ENCODE assay signal across 9 mouse cellular contexts in the genomic region with DNA sequence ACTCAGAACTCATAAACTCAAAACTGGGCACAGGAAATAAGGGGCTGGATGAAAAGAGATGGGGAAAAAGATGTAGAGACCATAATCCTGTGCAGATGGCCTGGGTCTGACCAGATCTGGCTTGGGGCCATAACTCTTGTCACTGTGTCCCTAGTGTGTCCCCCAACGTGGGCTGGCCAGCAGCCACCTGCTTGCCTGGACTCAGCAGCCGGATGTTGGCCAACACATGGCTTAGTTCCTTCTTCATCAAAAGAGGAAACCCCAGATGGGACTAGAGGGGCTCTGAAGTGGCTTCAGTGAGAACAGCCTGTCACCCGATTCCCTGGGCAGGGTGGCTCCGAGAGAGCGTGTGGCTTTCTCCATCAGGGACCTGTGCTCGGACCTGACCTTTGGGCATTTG. TPM values are rescaled to one million over a fixed set of nuclear protein-coding genes. Genes with fewer than 3 reads are reported as not detected.
DNase-seq lines count a peak whose midpoint lies in the region; ATAC-seq and TF ChIP-seq lines count a peak whose summit lies in the region.
"Had no signal": no experiment of that assay in that cellular context is flagged by ENCODE, and none has a peak within 500 bp of the region (broad histone marks: within the 10 kb centered on the region; RNA-seq: fewer than 3 reads in every experiment).

No protein-coding gene starts in this region.

- H3K9ac ChIP-seq in hindbrain, postnatal 0 days (replicated peaks; ENCODE audit: low read length) = no peak overlapping the region
- H3K9ac ChIP-seq in hindbrain, embryonic 13.5 days = no peak overlapping the region
- H3K9ac ChIP-seq in midbrain, postnatal 0 days (replicated peaks; ENCODE audit: low read length, poor library complexity, severe bottlenecking) = no peak overlapping the region
- H3K9ac ChIP-seq in midbrain, embryonic 13.5 days (replicated peaks) = no peak overlapping the region
- H3K9ac ChIP-seq in liver, embryonic 16.5 days (ENCODE audit: low read depth, low read length) = no peak overlapping the region
- H3K9ac ChIP-seq: forebrain, postnatal 0 days had no signal

- peak; percentile 58 for ATAC-seq in hindbrain, postnatal 0 days
- no peak for ATAC-seq in hindbrain, embryonic 13.5 days (ENCODE audit: low FRiP score)
- ATAC-seq in midbrain, postnatal 0 days (ENCODE audit: low FRiP score) = no peak
- no peak for ATAC-seq in midbrain, embryonic 13.5 days
- peak; percentile 19; the same call in 1 of the 2 replicates for ATAC-seq in liver, embryonic 16.5 days (ENCODE audit: low read depth)
- ATAC-seq: forebrain, postnatal 0 days had no signal

- H3K36me3 ChIP-seq in hindbrain, postnatal 0 days (ENCODE audit: insufficient read depth, low read length) = peaks cover 9% of the 10 kb centered on the region; the same call in 1 of the 2 replicates
- H3K36me3 ChIP-seq in hindbrain, embryonic 13.5 days = no peaks in the 10 kb centered on the region
- H3K36me3 ChIP-seq in midbrain, postnatal 0 days (ENCODE audit: insufficient read depth, low read length) = peaks cover 7% of the 10 kb centered on the region; the same call in 1 of the 2 replicates
- H3K36me3 ChIP-seq in midbrain, embryonic 13.5 days = no peaks in the 10 kb centered on the region
- H3K36me3 ChIP-seq in liver, embryonic 16.5 days (ENCODE audit: control insufficient read depth, insufficient read depth) = peaks cover 2% of the 10 kb centered on the region; the same call in 1 of the 2 replicates

- H3K9me3 ChIP-seq in hindbrain, postnatal 0 days (ENCODE audit: low read length) = no peaks in the 10 kb centered on the region
- no peaks in the 10 kb centered on the region for H3K9me3 ChIP-seq in hindbrain, embryonic 13.5 days
- no peaks in the 10 kb centered on the region for H3K9me3 ChIP-seq in midbrain, postnatal 0 days (ENCODE audit: low read length)
- H3K9me3 ChIP-seq in midbrain, embryonic 13.5 days = no peaks in the 10 kb centered on the region
- H3K9me3 ChIP-seq in liver, embryonic 16.5 days (replicated peaks; ENCODE audit: control insufficient read depth, low read length) = no peaks in the 10 kb centered on the region

- no peak for TF ChIP-seq CTCF in hindbrain, postnatal 0 days (IDR thresholded peaks at IDR 0.05; ENCODE audit: low read depth)
- no peak for TF ChIP-seq CTCF in midbrain, postnatal 0 days (IDR thresholded peaks at IDR 0.05)

- no peak overlapping the region for H3K4me2 ChIP-seq in hindbrain, postnatal 0 days (ENCODE audit: low read depth, low read length)
- no peak overlapping the region for H3K4me2 ChIP-seq in hindbrain, embryonic 13.5 days
- no peak overlapping the region for H3K4me2 ChIP-seq in midbrain, postnatal 0 days (ENCODE audit: low read depth, low read length, poor library complexity, severe bottlenecking)
- H3K4me2 ChIP-seq in midbrain, embryonic 13.5 days (replicated peaks) = no peak overlapping the region
- H3K4me2 ChIP-seq in liver, embryonic 16.5 days (ENCODE audit: low read depth, low read length) = no peak overlapping the region

- H3K27ac ChIP-seq in hindbrain, postnatal 0 days = no peak overlapping the region
- no peak overlapping the region for H3K27ac ChIP-seq in hindbrain, embryonic 13.5 days
- no peak overlapping the region for H3K27ac ChIP-seq in midbrain, postnatal 0 days (ENCODE audit: low read depth, low read length)
- no peak overlapping the region for H3K27ac ChIP-seq in midbrain, embryonic 13.5 days
- no peak overlapping the region; the same call in 1 of the 2 replicates for H3K27ac ChIP-seq in liver, embryonic 16.5 days (ENCODE audit: low read length)

- no peak overlapping the region for H3K4me3 ChIP-seq in hindbrain, postnatal 0 days (ENCODE audit: low read length)
- H3K4me3 ChIP-seq in hindbrain, embryonic 13.5 days = no peak overlapping the region
- H3K4me3 ChIP-seq in midbrain, postnatal 0 days (ENCODE audit: low read depth, low read length) = no peak overlapping the region
- no peak overlapping the region for H3K4me3 ChIP-seq in midbrain, embryonic 13.5 days (replicated peaks)
- H3K4me3 ChIP-seq in liver, embryonic 16.5 days (ENCODE audit: low read depth, low read length) = no peak overlapping the region

- 49% methylated on average over 6 of the region's 6 CpGs for WGBS in hindbrain, postnatal 0 days
- 80% methylated on average over 6 of the region's 6 CpGs for WGBS in hindbrain, embryonic 13.5 days
- WGBS in midbrain, postnatal 0 days = 71% methylated on average over 6 of the region's 6 CpGs
- WGBS in midbrain, embryonic 13.5 days = 90% methylated on average over 6 of the region's 6 CpGs
- WGBS in liver, embryonic 16.5 days (ENCODE audit: insufficient replicate concordance) = 23% methylated on average over 6 of the region's 6 CpGs

- no peaks in the 10 kb centered on the region for H3K27me3 ChIP-seq in hindbrain, postnatal 0 days (ENCODE audit: insufficient read depth, low read length)
- H3K27me3 ChIP-seq in hindbrain, embryonic 13.5 days = no peaks in the 10 kb centered on the region; the same call in 1 of the 2 replicates
- no peaks in the 10 kb centered on the region for H3K27me3 ChIP-seq in midbrain, postnatal 0 days (ENCODE audit: insufficient read depth, low read length)
- H3K27me3 ChIP-seq in midbrain, embryonic 13.5 days = no peaks in the 10 kb centered on the region
- no peaks in the 10 kb centered on the region for H3K27me3 ChIP-seq in liver, embryonic 16.5 days (ENCODE audit: control insufficient read depth, insufficient read depth, low read depth, low read length)

- H3K4me1 ChIP-seq in hindbrain, postnatal 0 days (ENCODE audit: insufficient read depth, low read length) = no peaks in the 10 kb centered on the region
- H3K4me1 ChIP-seq in hindbrain, embryonic 13.5 days (replicated peaks) = peaks cover 12% of the 10 kb centered on the region
- no peaks in the 10 kb centered on the region for H3K4me1 ChIP-seq in midbrain, postnatal 0 days (ENCODE audit: insufficient read depth, low read length)
- H3K4me1 ChIP-seq in midbrain, embryonic 13.5 days (replicated peaks) = peaks cover 5% of the 10 kb centered on the region; the same call in 1 of the 2 replicates
- peaks cover 16% of the 10 kb centered on the region for H3K4me1 ChIP-seq in liver, embryonic 16.5 days (ENCODE audit: control insufficient read depth, low read depth, low read length)

- DNase-seq in hindbrain, postnatal 0 days (ENCODE audit: low spot score) = peak; percentile 60
- DNase-seq in midbrain, postnatal 0 days (ENCODE audit: low spot score) = peak; percentile 66
- DNase-seq in skeletal muscle tissue, adult 2 months (ENCODE audit: low read depth, low spot score) = peak; percentile 67
- DNase-seq in right cerebral cortex, postnatal 4 days = no peak
- DNase-seq: adrenal gland, postnatal 25 days; forebrain, postnatal 0 days had no signal

RNA-seq across cellular contexts. Expression of a gene that starts 9.5 kb away (rescaled TPM):
- total RNA-seq in hindbrain, postnatal 0 days (2014; rRNA removed) = 44.1 and 54.4 TPM in 2 replicates
- polyA plus RNA-seq in hindbrain, postnatal 0 days (2015; fragmentation: Nextera tagmentation; extraction: Ambion mirVana) = 50.0 and 50.7 TPM in 2 replicates
- 19.3 and 19.9 TPM in 2 replicates for polyA plus RNA-seq in hindbrain, embryonic 13.5 days (2015; fragmentation: Nextera tagmentation; extraction: Ambion mirVana)
- 19.4 and 29.7 TPM in 2 replicates for total RNA-seq in midbrain, postnatal 0 days (2014; rRNA removed)
- 34.8 and 36.5 TPM in 2 replicates for polyA plus RNA-seq in midbrain, postnatal 0 days (2015; fragmentation: Nextera tagmentation; extraction: Ambion mirVana)
- 12.6 and 14.6 TPM in 2 replicates for polyA plus RNA-seq in midbrain, embryonic 13.5 days (2015; fragmentation: Nextera tagmentation; extraction: Ambion mirVana)
- polyA plus RNA-seq in liver, embryonic 16.5 days (2015; fragmentation: Nextera tagmentation; extraction: Ambion mirVana) = 54.3 and 58.0 TPM in 2 replicates

RNA-seq across cellular contexts. Expression of a gene that starts 19.1 kb away (rescaled TPM):
- total RNA-seq in hindbrain, postnatal 0 days (2014; rRNA removed) = 18.4 and 34.8 TPM in 2 replicates
- 49.6 and 50.8 TPM in 2 replicates for polyA plus RNA-seq in hindbrain, postnatal 0 days (2015; fragmentation: Nextera tagmentation; extraction: Ambion mirVana)
- polyA plus RNA-seq in hindbrain, embryonic 13.5 days (2015; fragmentation: Nextera tagmentation; extraction: Ambion mirVana) = 27.2 and 31.3 TPM in 2 replicates
- total RNA-seq in midbrain, postnatal 0 days (2014; rRNA removed) = 25.8 and 32.7 TPM in 2 replicates
- polyA plus RNA-seq in midbrain, postnatal 0 days (2015; fragmentation: Nextera tagmentation; extraction: Ambion mirVana) = 39.8 and 44.5 TPM in 2 replicates
- 14.9 and 18.9 TPM in 2 replicates for polyA plus RNA-seq in midbrain, embryonic 13.5 days (2015; fragmentation: Nextera tagmentation; extraction: Ambion mirVana)
- polyA plus RNA-seq in liver, embryonic 16.5 days (2015; fragmentation: Nextera tagmentation; extraction: Ambion mirVana) = 16.4 and 18.2 TPM in 2 replicates

RNA-seq across cellular contexts. Expression of a gene that starts 49.0 kb away (rescaled TPM):
- 63.8 and 68.9 TPM in 2 replicates for total RNA-seq in hindbrain, postnatal 0 days (2014; rRNA removed)
- 14.5 and 15.1 TPM in 2 replicates for polyA plus RNA-seq in hindbrain, postnatal 0 days (2015; fragmentation: Nextera tagmentation; extraction: Ambion mirVana)
- polyA plus RNA-seq in hindbrain, embryonic 13.5 days (2015; fragmentation: Nextera tagmentation; extraction: Ambion mirVana) = 20.3 and 20.7 TPM in 2 replicates
- 62.9 and 63.4 TPM in 2 replicates for total RNA-seq in midbrain, postnatal 0 days (2014; rRNA removed)
- polyA plus RNA-seq in midbrain, postnatal 0 days (2015; fragmentation: Nextera tagmentation; extraction: Ambion mirVana) = 15.2 and 17.7 TPM in 2 replicates
- 19.3 and 21.0 TPM in 2 replicates for polyA plus RNA-seq in midbrain, embryonic 13.5 days (2015; fragmentation: Nextera tagmentation; extraction: Ambion mirVana)
- 0.08 and 0.15 TPM in 2 replicates for polyA plus RNA-seq in liver, embryonic 16.5 days (2015; fragmentation: Nextera tagmentation; extraction: Ambion mirVana)

RNA-seq across cellular contexts. Expression of a gene that starts 51.7 kb away (rescaled TPM):
- total RNA-seq in hindbrain, postnatal 0 days (2014; rRNA removed) = 2.0 TPM in 1 of 2 replicates, not detected in the other
- polyA plus RNA-seq in hindbrain, postnatal 0 days (2015; fragmentation: Nextera tagmentation; extraction: Ambion mirVana) = 0.93 and 1.2 TPM in 2 replicates
- 0.92 and 1.3 TPM in 2 replicates for polyA plus RNA-seq in hindbrain, embryonic 13.5 days (2015; fragmentation: Nextera tagmentation; extraction: Ambion mirVana)
- total RNA-seq in midbrain, postnatal 0 days (2014; rRNA removed) = 0.33 and 1.2 TPM in 2 replicates
- polyA plus RNA-seq in midbrain, postnatal 0 days (2015; fragmentation: Nextera tagmentation; extraction: Ambion mirVana) = 0.63 and 0.92 TPM in 2 replicates
- 0.94 and 1.5 TPM in 2 replicates for polyA plus RNA-seq in midbrain, embryonic 13.5 days (2015; fragmentation: Nextera tagmentation; extraction: Ambion mirVana)
- 1.1 and 2.0 TPM in 2 replicates for polyA plus RNA-seq in liver, embryonic 16.5 days (2015; fragmentation: Nextera tagmentation; extraction: Ambion mirVana)

Comparison
In these comparisons a context has a peak if more than half of its experiments do, and no peak if none do; other contexts are left out.
1. ATAC-seq: peak in hindbrain, postnatal 0 days (single experiment) and liver, embryonic 16.5 days (single experiment); none in hindbrain, embryonic 13.5 days (single experiment), midbrain, postnatal 0 days (single experiment) and midbrain, embryonic 13.5 days (single experiment).
2. RNA of a gene that starts 49.0 kb away (polyA plus RNA-seq): 19.3 to 21.0 TPM in midbrain, embryonic 13.5 days, 20.3 to 20.7 TPM in hindbrain, embryonic 13.5 days, 15.2 to 17.7 TPM in midbrain, postnatal 0 days and 14.5 to 15.1 TPM in hindbrain, postnatal 0 days; 0.08 to 0.15 TPM in liver, embryonic 16.5 days; every median in the first group is over 10 times any median in the second.